In genomic region chr14:112901171-112901570, GRCm38 (mm10) we compare ENCODE assay signal across 17 mouse cellular contexts.
"Had no signal": no experiment of that assay in that cellular context is flagged by ENCODE, and none has a peak within 500 bp of the region (broad histone marks: within the 10 kb centered on the region; RNA-seq: fewer than 3 reads in every experiment).

No protein-coding gene starts in this region.

- DNase-seq: lung, adult 18-20 months; lung, embryonic 14.5 days; lung, postnatal 10 days; lung, postnatal 4 days; retina, postnatal 1 day; right cerebral cortex, adult 18-20 months; right cerebral cortex, postnatal 25 days; right cerebral cortex, postnatal 4 days; spleen, adult 18-20 months; thymus, adult 18-20 months; thymus, postnatal 14 days; thymus, postnatal 36 days had no signal

- H3K27ac ChIP-seq: liver, embryonic 14.5 days; midbrain, embryonic 10.5 days; neural tube, embryonic 13.5 days; neural tube, embryonic 15.5 days had no signal

- H3K27me3 ChIP-seq: neural tube, embryonic 13.5 days; neural tube, embryonic 15.5 days had no signal

- H3K4me3 ChIP-seq: midbrain, embryonic 10.5 days; myocyte; neural tube, embryonic 13.5 days; neural tube, embryonic 15.5 days had no signal

- H3K9me3 ChIP-seq: midbrain, embryonic 10.5 days; neural tube, embryonic 13.5 days; neural tube, embryonic 15.5 days had no signal

- H3K4me1 ChIP-seq: midbrain, embryonic 10.5 days; neural tube, embryonic 13.5 days; neural tube, embryonic 15.5 days had no signal

- H3K4me2 ChIP-seq: lung, embryonic 14.5 days; neural tube, embryonic 13.5 days; neural tube, embryonic 15.5 days had no signal

- H3K36me3 ChIP-seq: midbrain, embryonic 10.5 days; neural tube, embryonic 13.5 days; neural tube, embryonic 15.5 days had no signal

- H3K9ac ChIP-seq: liver, embryonic 14.5 days; lung, embryonic 14.5 days; neural tube, embryonic 13.5 days; neural tube, embryonic 15.5 days had no signal
